Mouse (Mus musculus) CH12.LX (cell line): ENCODE data around the gene Camp. TPM values are rescaled to one million over a fixed set of nuclear protein-coding genes. Genes with fewer than 3 reads are reported as not detected.

Source experiments
- DNase-seq: peaks from one replicate; pipeline ENCODE4 v3.0.0-alpha.2; 2013; ENCODE audit errors: extremely low read depth
- H3K27ac ChIP-seq: 2 replicates; pipeline ENCODE4 v1.5.1; 2012; ENCODE audit warnings: low read depth, mild to moderate bottlenecking, control low read depth, moderate library complexity; ENCODE audit not compliant: insufficient read depth
- H3K27me3 ChIP-seq: replicated peaks from 2 replicates; pipeline ENCODE3; 2012; ENCODE audit warnings: inconsistent platforms
- H3K36me3 ChIP-seq, 2 experiments: replicated peaks in 1 of 2; 2 replicates each; pipeline versions ENCODE3 to v1.6.1; 2012; ENCODE audit warnings: inconsistent platforms in 1 of 2, low read length in 1 of 2, mild to moderate bottlenecking in 1 of 2, mixed read lengths in 1 of 2, moderate library complexity in 1 of 2; ENCODE audit not compliant: control insufficient read depth in 1 of 2, insufficient read depth in 1 of 2
- H3K4me1 ChIP-seq, 2 experiments: 2 replicates each; pipeline ENCODE4 v1.6.1; 2012; ENCODE audit warnings: inconsistent platforms in 1 of 2, moderate library complexity in 1 of 2; ENCODE audit not compliant: insufficient read depth in 2 of 2, control insufficient read depth in 1 of 2
- H3K4me2 ChIP-seq: 2 replicates; pipeline ENCODE4 v1.6.1; 2012; ENCODE audit warnings: low read depth, mild to moderate bottlenecking, control low read depth; ENCODE audit not compliant: poor library complexity, insufficient read depth, severe bottlenecking
- H3K4me3 ChIP-seq, 3 experiments: fragments of 150-350 bp in 1 of 3; sonication (generic) in 1 of 3; replicated peaks in 1 of 3; 2 replicates each; pipeline versions ENCODE3 to v1.5.1; 2011 to 2012; ENCODE audit warnings: low read depth in 2 of 3, low read length in 2 of 3, mild to moderate bottlenecking in 2 of 3, moderate library complexity in 2 of 3, control low read depth in 1 of 3, improper control_type of control experiment in 1 of 3, inconsistent platforms in 1 of 3, mixed read lengths in 1 of 3; ENCODE audit not compliant: poor library complexity in 1 of 3
- H3K79me2 ChIP-seq: replicated peaks from 2 replicates; pipeline ENCODE4 v1.6.1; 2012; ENCODE audit warnings: mild to moderate bottlenecking, moderate library complexity; ENCODE audit not compliant: control insufficient read depth, poor library complexity, insufficient read depth, severe bottlenecking; ENCODE audit errors: extremely low read depth
- H3K9ac ChIP-seq: 2 replicates; pipeline ENCODE4 v1.6.1; 2012; ENCODE audit warnings: low read depth, mild to moderate bottlenecking, control low read depth, moderate library complexity; ENCODE audit not compliant: insufficient read depth
- H3K9me3 ChIP-seq: replicated peaks from 2 replicates; pipeline ENCODE3; 2012; ENCODE audit warnings: low read length, inconsistent platforms, mixed read lengths
- BHLHE40 ChIP-seq: IDR thresholded peaks from 2 replicates; pipeline ENCODE4 v1.6.1; 2011; ENCODE audit warnings: mild to moderate bottlenecking, low read depth, low read length, improper control_type of control experiment
- CHD2 ChIP-seq: IDR thresholded peaks from 2 replicates; pipeline ENCODE4 v1.6.1; 2011; ENCODE audit warnings: low read length, improper control_type of control experiment
- CTCF ChIP-seq, 2 experiments: IDR thresholded peaks in 1 of 2; conservative IDR thresholded peaks in 1 of 2; 2 replicates each; pipeline ENCODE4 v1.5.1; 2011 to 2012; ENCODE audit warnings: low read depth in 2 of 2, low read length in 2 of 2, improper control_type of control experiment in 1 of 2, inconsistent platforms in 1 of 2, mild to moderate bottlenecking in 1 of 2, moderate library complexity in 1 of 2
- GABPA ChIP-seq: IDR thresholded peaks from 2 replicates; pipeline ENCODE4 v1.6.1; 2012; ENCODE audit warnings: low read depth, low read length, improper control_type of control experiment, inconsistent platforms; ENCODE audit not compliant: insufficient replicate concordance
- HCFC1 ChIP-seq: IDR thresholded peaks from 2 replicates; pipeline ENCODE4 v1.6.1; 2012; ENCODE audit warnings: low read depth, mild to moderate bottlenecking, inconsistent platforms, low read length, improper control_type of control experiment
- JUN ChIP-seq: IDR thresholded peaks from 2 replicates; pipeline ENCODE4 v1.6.1; 2011; ENCODE audit warnings: low read depth, mild to moderate bottlenecking, low read length, improper control_type of control experiment, moderate library complexity; ENCODE audit not compliant: insufficient read depth
- JUND ChIP-seq: conservative IDR thresholded peaks from 2 replicates; pipeline ENCODE4 v1.6.1; 2011; ENCODE audit warnings: low read depth, low read length, improper control_type of control experiment
- KAT2A ChIP-seq: IDR thresholded peaks from 2 replicates; pipeline ENCODE4 v1.6.1; 2012; ENCODE audit warnings: low read length, improper control_type of control experiment, inconsistent platforms; ENCODE audit not compliant: insufficient replicate concordance
- MAZ ChIP-seq: IDR thresholded peaks from 2 replicates; pipeline ENCODE4 v1.6.1; 2012; ENCODE audit warnings: low read depth, mild to moderate bottlenecking, inconsistent platforms, low read length, improper control_type of control experiment, moderate library complexity
- MEF2A ChIP-seq: IDR thresholded peaks from 2 replicates; pipeline ENCODE4 v1.6.1; 2014; ENCODE audit warnings: low read depth, mild to moderate bottlenecking, inconsistent platforms, low read length, improper control_type of control experiment, borderline replicate concordance
- MYC ChIP-seq: IDR thresholded peaks from 2 replicates; pipeline ENCODE4 v1.6.1; 2011; ENCODE audit warnings: low read depth, mild to moderate bottlenecking, improper control_type of control experiment, low read length
- NELFE ChIP-seq: IDR thresholded peaks from 2 replicates; pipeline ENCODE4 v1.6.1; 2011; ENCODE audit warnings: low read depth, low read length, improper control_type of control experiment
- NRF1 ChIP-seq: IDR thresholded peaks from 2 replicates; pipeline ENCODE4 v1.6.1; 2014; ENCODE audit warnings: low read depth, mild to moderate bottlenecking, inconsistent platforms, low read length, improper control_type of control experiment, moderate library complexity
- POLR2AphosphoS2 ChIP-seq: IDR thresholded peaks from 2 replicates; pipeline ENCODE4 v1.6.1; 2011; ENCODE audit warnings: low read depth, low read length, improper control_type of control experiment
- RAD21 ChIP-seq: IDR thresholded peaks from 2 replicates; pipeline ENCODE4 v1.6.1; 2011; ENCODE audit warnings: low read depth, mild to moderate bottlenecking, low read length, improper control_type of control experiment, moderate library complexity
- RCOR1 ChIP-seq: conservative IDR thresholded peaks from 2 replicates; pipeline ENCODE4 v1.6.1; 2012; ENCODE audit warnings: low read depth, mild to moderate bottlenecking, inconsistent platforms, low read length, improper control_type of control experiment
- SIN3A ChIP-seq: IDR thresholded peaks from 2 replicates; pipeline ENCODE4 v1.6.1; 2012; ENCODE audit warnings: low read length, improper control_type of control experiment, inconsistent platforms
- USF1 ChIP-seq: IDR thresholded peaks from 2 replicates; pipeline ENCODE4 v1.6.1; 2014; ENCODE audit warnings: low read depth, mild to moderate bottlenecking, inconsistent platforms, low read length, improper control_type of control experiment
- ZMIZ1 ChIP-seq: IDR thresholded peaks from 2 replicates; pipeline ENCODE4 v1.6.1; 2012; ENCODE audit warnings: low read depth, mild to moderate bottlenecking, inconsistent platforms, low read length, improper control_type of control experiment
- ZNF384 ChIP-seq: IDR thresholded peaks from 2 replicates; pipeline ENCODE4 v1.6.1; 2012; ENCODE audit warnings: low read depth, low read length, improper control_type of control experiment, inconsistent platforms
- dilution Hi-C: fragments of 300-500 bp; cut with MboI; formaldehyde crosslinking; loops from 2 replicates; pipeline ENCODE4 v1.14.3; 2020; ENCODE audit warnings: low sequenced_read_pairs; ENCODE audit not compliant: extremely low pct_unique_long_range_greater_than_20kb, extremely low pct_ligation_motif_present
- in situ Hi-C: fragments of 300-500 bp; cut with MboI; formaldehyde crosslinking; loops from 3 replicates; pipeline ENCODE4 v1.14.3; 2019; ENCODE audit warnings: low sequenced_read_pairs, low pct_ligation_motif_present, low pct_unique_long_range_greater_than_20kb, mixed read lengths
- polyA plus RNA-seq: library from polyadenylated mRNA; unstranded; fragments of >175 nt; gene quantifications from 2 replicates; pipeline ENCODE4 v1.2.1, GENCODE M21; 2012; ENCODE audit warnings: low read depth; ENCODE audit not compliant: insufficient read length
- total RNA-seq, 2 experiments: library from RNA; depleted of rRNA; stranded (reverse); fragments of 300-350 nt in 1 of 2; fragments of >200 nt in 1 of 2; gene quantifications; 2 replicates each; pipeline ENCODE4 v1.2.3; 2012 to 2014

Gene Camp
- total and polyA plus RNA-seq, 3 experiments = not detected

- dilution Hi-C loops (no loop called here), in situ Hi-C loops (no loop called here)
- Histone ChIP-seq H3K9me3 (no peaks in the 10 kb centered on the region), H3K27ac (no peak within 1 kb of the TSS), H3K4me1 (no peaks in the 10 kb centered on the region), H3K4me2 (no peak within 1 kb of the TSS; the same call in 1 of the 2 replicates), H3K79me2 (no peaks in the 10 kb centered on the region), H3K9ac (no peak within 1 kb of the TSS), H3K36me3 (no peaks in the 10 kb centered on the region), H3K4me3 (no peak within 1 kb of the TSS), H3K27me3 (peaks cover 56% of the 10 kb centered on the region)
- TF ChIP-seq KAT2A = no peak
- TF ChIP-seq MEF2A = no peak
- TF ChIP-seq POLR2AphosphoS2 = no peak
- no peak for TF ChIP-seq USF1
- TF ChIP-seq GABPA = no peak
- no peak for TF ChIP-seq JUND
- TF ChIP-seq HCFC1 = no peak
- TF ChIP-seq NRF1 = no peak
- TF ChIP-seq RAD21 = no peak
- no peak for TF ChIP-seq MAZ
- no peak for TF ChIP-seq ZMIZ1
- TF ChIP-seq CHD2 = no peak
- no peak for TF ChIP-seq RCOR1
- TF ChIP-seq CTCF (conservative IDR thresholded peaks at IDR 0.05 in 1 of 2, IDR thresholded peaks at IDR 0.05 in 1 of 2; ENCODE audit: low read depth in 2 of 2, low read length in 2 of 2) = no peak
- no peak for TF ChIP-seq SIN3A
- no peak for TF ChIP-seq JUN
- TF ChIP-seq NELFE = no peak
- TF ChIP-seq ZNF384 = no peak
- TF ChIP-seq MYC = no peak
- no peak for TF ChIP-seq BHLHE40
- DNase-seq = no peak
Observed at GRCm38 (mm10) chr9:109811980-109812379, 37.4 kb downstream of the Camp start, which contains the start of gene Spink8. Spink8 (plus strand) TSS chr9:109812280.

GRCm38 (mm10) chr9:109807898-109808297, 41.5 kb downstream of the Camp start:
- no peak for TF ChIP-seq JUND

More at GRCm38 (mm10) chr9:109807898-109808297, 41.5 kb downstream of the Camp start:
- Histone ChIP-seq H3K27me3 (peaks cover 38% of the 10 kb centered on the region), H3K36me3 (no peaks in the 10 kb centered on the region), H3K4me1 (no peaks in the 10 kb centered on the region), H3K4me3 (no peak overlapping the region), H3K79me2 (no peaks in the 10 kb centered on the region), H3K4me2 (no peak overlapping the region), H3K27ac (no peak overlapping the region), H3K9ac (no peak overlapping the region), H3K9me3 (peaks cover 6% of the 10 kb centered on the region)
- DNase-seq = no peak
- dilution Hi-C loops (no loop called here), in situ Hi-C loops (no loop called here)
